Mouse (Mus musculus) ES-E14 (cell line): ENCODE measurements around the gene Il34. TPM values are rescaled to one million over a fixed set of nuclear protein-coding genes. Genes with fewer than 3 reads are reported as not detected.

Source experiments
- DNase-seq: peaks from one replicate; pipeline ENCODE4 v3.0.0-alpha.2; 2013; ENCODE audit warnings: low read depth, low spot score
- H3K27ac ChIP-seq: 2 replicates; pipeline ENCODE4 v1.5.1; 2012; ENCODE audit warnings: low read depth, mild to moderate bottlenecking, low read length, moderate library complexity, mixed read lengths; ENCODE audit not compliant: poor library complexity, insufficient read depth, severe bottlenecking
- H3K36me3 ChIP-seq: 2 replicates; pipeline ENCODE4 v1.6.1; 2012; ENCODE audit warnings: mild to moderate bottlenecking, low read length, moderate library complexity, mixed read lengths; ENCODE audit not compliant: control insufficient read depth, poor library complexity, insufficient read depth, severe bottlenecking
- H3K4me1 ChIP-seq, 2 experiments: fragments of 150-350 bp in 1 of 2; sonication (generic) in 1 of 2; 2 replicates each; pipeline ENCODE4 v1.6.1; 2012; ENCODE audit warnings: low read length in 2 of 2, mild to moderate bottlenecking in 1 of 2, mixed read lengths in 1 of 2; ENCODE audit not compliant: control insufficient read depth in 2 of 2, insufficient read depth in 2 of 2, poor library complexity in 1 of 2
- H3K4me3 ChIP-seq, 2 experiments: fragments of 150-350 bp in 1 of 2; sonication (generic) in 1 of 2; 2 replicates each; pipeline ENCODE4 v1.5.1; 2012; ENCODE audit warnings: low read length in 2 of 2, low read depth in 1 of 2, mild to moderate bottlenecking in 1 of 2, mixed read lengths in 1 of 2; ENCODE audit not compliant: insufficient read depth in 1 of 2, poor library complexity in 1 of 2, severe bottlenecking in 1 of 2
- H3K9ac ChIP-seq: 2 replicates; pipeline ENCODE4 v1.6.1; 2012; ENCODE audit warnings: low read depth, mild to moderate bottlenecking, low read length, mixed read lengths; ENCODE audit not compliant: poor library complexity, insufficient read depth, severe bottlenecking
- H3K9me3 ChIP-seq: fragments of 150-350 bp; sonication (generic); 2 replicates; pipeline ENCODE4 v1.6.1; 2012; ENCODE audit warnings: low read depth, mild to moderate bottlenecking, low read length; ENCODE audit not compliant: control insufficient read depth, insufficient read depth
- CHD2 ChIP-seq: IDR thresholded peaks from 2 replicates; pipeline ENCODE4 v1.6.1; 2014; ENCODE audit warnings: mild to moderate bottlenecking, low read depth, low read length, inconsistent platforms
- HCFC1 ChIP-seq: IDR thresholded peaks from 2 replicates; pipeline ENCODE4 v1.6.1; 2012; ENCODE audit warnings: low read length, inconsistent platforms, borderline replicate concordance; ENCODE audit not compliant: insufficient read depth
- MAFK ChIP-seq: IDR thresholded peaks from 2 replicates; pipeline ENCODE4 v1.6.1; 2014; ENCODE audit warnings: mild to moderate bottlenecking, low read depth, low read length, inconsistent platforms; ENCODE audit not compliant: insufficient read depth
- ZC3H11A ChIP-seq: IDR thresholded peaks from 2 replicates; pipeline ENCODE4 v1.6.1; 2012; ENCODE audit warnings: low read depth, mild to moderate bottlenecking, inconsistent platforms, low read length, borderline replicate concordance
- ZNF384 ChIP-seq: IDR thresholded peaks from 2 replicates; pipeline ENCODE4 v1.6.1; 2012; ENCODE audit warnings: low read depth, low read length, inconsistent platforms
- in situ Hi-C, 2 experiments: fragments of 600-800 bp; cut with MboI; formaldehyde crosslinking; loops; one replicate each; pipeline ENCODE4 v1.15.1; 2025; ENCODE audit warnings: low sequenced_read_pairs in 2 of 2, inconsistent platforms in 1 of 2; ENCODE audit not compliant: unreplicated experiment in 2 of 2
- total RNA-seq: library from RNA; depleted of rRNA; stranded (reverse); fragments of 300-350 nt; gene quantifications from 2 replicates; pipeline ENCODE4 v1.2.3, GENCODE M21; 2012

The Il34 gene
- total RNA-seq, 1 experiment = 4.6 TPM

DNA sequence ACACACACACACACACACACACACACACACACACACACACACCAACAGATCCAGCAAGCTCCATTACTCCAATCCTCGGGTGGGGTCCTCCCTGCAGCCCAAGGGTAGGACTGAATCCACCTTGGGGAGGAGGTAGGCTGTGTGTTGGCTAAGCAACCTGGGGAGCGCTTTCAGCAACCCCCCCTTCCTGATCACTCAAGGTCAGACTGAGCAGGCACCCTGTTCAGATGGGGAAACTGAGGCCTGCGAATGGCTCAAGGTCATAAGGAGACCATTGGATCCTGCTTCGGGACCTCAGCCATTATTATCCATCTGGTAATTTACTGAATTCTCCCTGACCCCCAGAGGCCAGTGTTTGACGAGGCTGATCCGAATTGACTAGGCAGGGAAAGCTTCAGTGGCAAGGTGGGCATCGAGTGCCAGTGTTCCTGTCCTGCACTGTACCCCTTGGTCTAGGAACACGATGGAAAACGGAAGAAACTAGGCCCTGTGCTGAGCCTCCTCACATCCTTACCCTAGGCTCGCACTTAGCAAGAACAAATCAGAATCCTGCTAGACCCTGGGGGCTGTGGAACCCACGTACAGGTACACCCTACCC lies 83.2 kb downstream of the Il34 start:
- H3K27ac ChIP-seq = no peak overlapping the region
- in situ Hi-C loops = no loop called here
- H3K9me3 ChIP-seq = no peaks in the 10 kb centered on the region
- no peak overlapping the region for H3K9ac ChIP-seq
- H3K4me3 ChIP-seq = peak overlapping the region; percentile 83 to 93; a peak in 2 of 4 replicates
- no peak for DNase-seq
- no peaks in the 10 kb centered on the region; the same call in 1 of the 2 replicates for H3K36me3 ChIP-seq
- H3K4me1 ChIP-seq = peaks cover 2 to 9% of the 10 kb centered on the region in 2 experiments; a peak in 1 of 4 replicates
- TF ChIP-seq MAFK = no peak
- TF ChIP-seq HCFC1 = no peak
- TF ChIP-seq ZC3H11A = no peak
- TF ChIP-seq CHD2 = no peak
- TF ChIP-seq ZNF384 = no peak

DNA sequence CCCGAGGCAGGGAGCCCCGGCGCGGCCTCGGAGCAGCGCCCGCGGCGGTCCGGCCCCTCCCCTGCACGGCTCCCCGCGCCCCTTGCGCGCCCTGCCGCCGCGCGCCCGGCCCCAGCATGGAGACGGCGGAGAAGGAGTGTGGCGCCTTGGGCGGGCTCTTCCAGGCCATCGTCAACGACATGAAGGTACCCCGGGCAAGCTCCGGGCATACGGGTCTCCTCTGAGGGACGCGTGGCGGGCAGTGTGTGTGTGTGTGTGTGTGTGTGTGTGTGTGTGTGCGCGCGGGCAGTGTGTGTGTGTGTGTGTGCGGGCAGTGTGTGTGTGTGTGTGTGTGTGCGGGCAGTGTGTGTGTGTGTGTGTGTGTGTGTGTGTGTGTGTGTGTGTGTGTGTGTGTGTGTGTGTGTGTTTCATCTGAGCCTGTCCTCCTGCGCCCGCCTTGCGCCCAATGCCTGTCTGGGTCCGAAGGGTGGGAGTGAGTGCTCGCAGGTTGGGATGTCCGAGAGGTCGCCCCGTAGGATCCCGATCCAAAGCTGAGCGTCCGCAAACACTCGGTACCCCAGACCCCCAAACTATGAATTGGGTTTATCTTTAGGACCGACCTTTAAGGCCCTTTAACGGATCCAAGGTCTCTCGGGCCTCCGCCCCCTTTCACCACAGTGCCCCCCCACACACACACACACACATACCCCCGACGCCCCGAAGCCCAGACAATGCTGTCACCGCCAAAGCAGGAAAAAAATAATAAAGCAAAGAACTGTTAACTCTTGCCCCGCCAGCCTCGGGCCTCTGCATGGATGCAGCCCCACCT lies 83.9 kb downstream of the Il34 start:
- TF ChIP-seq MAFK (no peak), HCFC1 (no peak), ZNF384 (no peak), CHD2 (no peak), ZC3H11A (no peak)
- H3K4me3 ChIP-seq = peak overlapping the region; percentile 83 to 93
- H3K36me3 ChIP-seq = no peaks in the 10 kb centered on the region; the same call in 1 of the 2 replicates
- in situ Hi-C loops = no loop called here
- no peaks in the 10 kb centered on the region for H3K9me3 ChIP-seq
- no peak for DNase-seq
- H3K4me1 ChIP-seq = peaks cover 2 to 6% of the 10 kb centered on the region in 2 experiments; a peak in 1 of 4 replicates
- no peak overlapping the region for H3K27ac ChIP-seq
- peak overlapping the region; percentile 84 for H3K9ac ChIP-seq

DNA sequence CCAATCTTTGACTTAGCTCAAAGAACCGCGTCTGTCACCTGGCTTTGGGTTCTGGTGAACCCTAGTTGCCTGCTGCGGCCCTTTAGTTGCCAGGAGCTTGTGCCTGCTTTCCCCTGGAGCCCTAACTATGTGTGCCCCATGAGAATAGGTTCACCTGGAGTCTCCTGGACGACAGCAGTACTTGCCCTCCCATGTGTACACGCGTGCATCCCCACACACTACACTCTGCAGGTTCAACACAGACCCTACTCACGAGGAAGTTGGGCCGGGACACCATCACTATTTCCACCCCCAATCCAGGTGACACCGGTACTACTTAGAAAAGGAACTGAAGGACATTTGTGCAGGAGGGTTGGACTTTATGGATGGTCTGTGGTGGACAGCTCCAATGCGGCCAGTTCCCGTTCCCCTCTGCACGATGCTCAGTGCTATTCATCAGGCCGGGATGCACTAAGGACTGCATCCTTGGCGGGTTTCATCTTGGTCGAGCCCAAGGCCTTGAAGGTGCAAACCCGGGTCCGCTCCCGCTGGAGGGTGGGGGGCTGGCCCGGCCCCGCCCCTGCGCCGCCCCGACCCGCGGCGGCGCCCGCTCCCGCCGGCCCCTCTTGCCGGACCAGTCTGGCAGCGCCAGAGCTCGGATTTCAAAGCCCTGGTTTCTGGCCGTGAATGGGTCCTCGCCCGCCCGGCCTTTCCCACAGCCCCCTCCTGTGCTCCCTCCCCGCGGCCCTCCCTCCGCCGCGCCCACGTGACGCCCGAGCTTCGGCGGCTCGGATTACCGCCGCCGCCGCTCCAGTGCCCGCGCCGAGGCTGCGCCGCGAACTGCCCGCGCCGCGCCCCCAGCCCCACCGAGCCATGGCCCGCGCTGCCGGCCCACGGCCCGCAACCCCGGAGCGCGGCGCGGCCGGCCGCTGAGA lies 84.8 kb downstream of the Il34 start, which contains the start of gene Mtss1l:
Gene Mtss1l (plus strand): TSS at position 792 of the 914 bp plus-strand sequence.
- H3K4me1 ChIP-seq = peaks cover 2 to 6% of the 10 kb centered on the region in 2 experiments; a peak in 1 of 4 replicates
- TF ChIP-seq CHD2 (no peak), ZNF384 (no peak), MAFK (no peak), HCFC1 (no peak), ZC3H11A (no peak)
- in situ Hi-C loops = no loop called here

GRCm38 (mm10) chr8:110719898-110720653 lies 85.6 kb downstream of the Il34 start:
- H3K4me1 ChIP-seq = peaks cover 2 to 6% of the 10 kb centered on the region in 2 experiments; a peak in 1 of 4 replicates
- H3K27ac ChIP-seq = no peak overlapping the region
- no peak overlapping the region for H3K9ac ChIP-seq
- no peak for DNase-seq
- H3K4me3 ChIP-seq = no peak overlapping the region
- H3K9me3 ChIP-seq = no peaks in the 10 kb centered on the region
- TF ChIP-seq MAFK (no peak), CHD2 (no peak), HCFC1 (no peak), ZNF384 (no peak), ZC3H11A (no peak)
- peaks cover 5% of the 10 kb centered on the region for H3K36me3 ChIP-seq
- in situ Hi-C loops = no loop called here

More for the DNA sequence above, 84.8 kb downstream of the Il34 start, which contains the start of gene Mtss1l:
- H3K36me3 ChIP-seq = 0 out of 2 replicates have a peak, but pooled peaks cover 2% of the 10 kb centered on the region
- no peak within 1 kb of the TSS for H3K27ac ChIP-seq
- H3K4me3 ChIP-seq = peak within 1 kb of the TSS; percentile 83 to 93
- H3K9ac ChIP-seq = peak within 1 kb of the TSS; percentile 84
- H3K9me3 ChIP-seq = no peaks in the 10 kb centered on the region
- peak; percentile 69 for DNase-seq
